Mouse (Mus musculus): ENCODE data around the gene Tmem238l.

DNA sequence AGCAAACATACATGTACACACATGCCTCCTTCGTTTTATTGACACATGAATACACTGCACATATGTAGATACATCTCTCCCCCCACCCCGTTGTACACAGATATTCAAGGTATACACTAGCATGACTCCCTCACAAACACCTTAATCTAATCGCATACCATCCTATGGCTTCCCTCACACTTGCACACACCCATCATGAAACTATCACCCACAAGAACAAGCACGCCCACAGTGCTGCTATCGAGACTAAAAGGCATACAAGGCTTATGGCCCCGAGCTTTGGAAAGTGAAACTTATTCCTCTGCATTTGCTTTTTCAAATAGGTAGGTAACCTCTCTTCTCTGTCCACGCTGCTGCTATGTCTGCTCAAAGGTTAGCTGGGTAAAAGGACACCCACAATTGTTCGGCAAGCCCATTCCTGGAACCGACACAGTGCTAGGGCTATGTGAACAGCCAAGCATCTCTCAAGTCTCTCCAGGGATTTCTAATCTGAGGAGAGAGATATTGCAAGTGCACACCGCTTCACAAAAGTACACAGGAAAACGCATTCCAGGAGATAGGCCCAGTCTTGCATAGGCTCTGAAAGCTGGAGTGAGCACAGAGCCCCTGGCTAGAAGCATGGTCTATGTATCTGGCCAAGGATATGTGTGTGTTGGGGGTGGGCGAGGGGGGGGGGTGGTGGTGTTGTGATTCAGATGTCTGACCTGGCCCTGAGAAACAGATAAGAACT is 5.2 kb downstream of the Tmem238l start:
- TF ChIP-seq CTCF (IDR thresholded peaks at IDR 0.05; ENCODE audit: low read depth, low read length), result no peak
- TF ChIP-seq POLR2A (IDR thresholded peaks at IDR 0.05; ENCODE audit: insufficient read depth, low read length), result no peak

Measured in ES-Bruce4 (cell line).